Mouse (Mus musculus) lung, postnatal 25 days (tissue): ENCODE data around the gene Kctd6.
"Not testable (repeated sequence)": the region's sequence is repeated elsewhere in the genome, so short reads cannot be mapped to it uniquely, and the experiment has no call there.

Source experiments
- DNase-seq: peaks from one replicate; pipeline ENCODE4 v3.0.0; 2022; ENCODE audit warnings: low spot score

Gene Kctd6

GRCm38 (mm10) chr14:8250141-8250871 lies 36.4 kb downstream of the Kctd6 start:
- DNase-seq = no peak

- DNase-seq = no peak
Measured at GRCm38 (mm10) chr14:8251330-8251885, 37.5 kb downstream of the Kctd6 start.

- peak; percentile 69 for DNase-seq
Measured at GRCm38 (mm10) chr14:8255076-8255729, 41.3 kb downstream of the Kctd6 start.

- DNase-seq = no peak
Measured at GRCm38 (mm10) chr14:8256072-8256471, 42.1 kb downstream of the Kctd6 start.

GRCm38 (mm10) chr14:8256881-8257280 lies 42.9 kb downstream of the Kctd6 start:
- no peak for DNase-seq

- DNase-seq = no peak
Measured at GRCm38 (mm10) chr14:8257521-8258334, 43.8 kb downstream of the Kctd6 start.

GRCm38 (mm10) chr14:8258335-8258627 lies 44.3 kb downstream of the Kctd6 start:
- peak; percentile 4 for DNase-seq

GRCm38 (mm10) chr14:8258752-8259151 lies 44.8 kb downstream of the Kctd6 start:
- peak; percentile 61 for DNase-seq

- DNase-seq = no peak
Measured at GRCm38 (mm10) chr14:8259166-8259565, 45.2 kb downstream of the Kctd6 start, which contains the start of gene Acox2. Gene Acox2 (minus strand): TSS chr14:8259353.

GRCm38 (mm10) chr14:8260214-8260613 lies 46.3 kb downstream of the Kctd6 start:
- DNase-seq = no peak

- DNase-seq = no peak
Measured at GRCm38 (mm10) chr14:8262242-8262641, 48.3 kb downstream of the Kctd6 start.

GRCm38 (mm10) chr14:8264378-8264777 lies 50.4 kb downstream of the Kctd6 start:
- no peak for DNase-seq

GRCm38 (mm10) chr14:8271281-8271680 lies 57.3 kb downstream of the Kctd6 start:
- not testable (repeated sequence) for DNase-seq
